Mouse (Mus musculus): ENCODE measurements around the gene Agbl5. TPM values are rescaled to one million over a fixed set of nuclear protein-coding genes. Genes with fewer than 3 reads are reported as not detected.

The Agbl5 gene
- polyA plus RNA-seq, 1 experiment from 2014 or later, result 18.4 TPM

Other genes with a start within 250 kb of the Agbl5 start
- gene Slc35f6, start 240.8 kb upstream of the Agbl5 start, polyA plus RNA-seq (2015; fragmentation: Nextera tagmentation; extraction: Ambion mirVana), result 34.0 and 35.2 TPM in 2 replicates
- 161 and 175 TPM in 2 replicates for gene Cenpa, start 221.9 kb upstream of the Agbl5 start, polyA plus RNA-seq (2015; fragmentation: Nextera tagmentation; extraction: Ambion mirVana)
- gene Dpysl5, start 177.1 kb upstream of the Agbl5 start, polyA plus RNA-seq (2015; fragmentation: Nextera tagmentation; extraction: Ambion mirVana), result 6.8 and 7.2 TPM in 2 replicates
- gene Mapre3, start 74.1 kb upstream of the Agbl5 start, polyA plus RNA-seq (2015; fragmentation: Nextera tagmentation; extraction: Ambion mirVana), result 15.1 and 20.0 TPM in 2 replicates
- gene Tmem214, start 20.7 kb upstream of the Agbl5 start, polyA plus RNA-seq (2015; fragmentation: Nextera tagmentation; extraction: Ambion mirVana), result 85.7 and 93.7 TPM in 2 replicates
- 434 and 465 TPM in 2 replicates for gene Ost4, start 19.1 kb downstream of the Agbl5 start, polyA plus RNA-seq (2015; fragmentation: Nextera tagmentation; extraction: Ambion mirVana)
- 245 and 257 TPM in 2 replicates for gene Emilin1, start 24.7 kb downstream of the Agbl5 start, polyA plus RNA-seq (2015; fragmentation: Nextera tagmentation; extraction: Ambion mirVana)
- 28.8 and 31.8 TPM in 2 replicates for gene Khk, start 32.7 kb downstream of the Agbl5 start, polyA plus RNA-seq (2015; fragmentation: Nextera tagmentation; extraction: Ambion mirVana)
- gene Cgref1, start 56.9 kb downstream of the Agbl5 start, polyA plus RNA-seq (2015; fragmentation: Nextera tagmentation; extraction: Ambion mirVana), result 12.3 and 14.3 TPM in 2 replicates
- gene Preb, start 71.7 kb downstream of the Agbl5 start, polyA plus RNA-seq (2015; fragmentation: Nextera tagmentation; extraction: Ambion mirVana), result 131 and 154 TPM in 2 replicates
- gene Tcf23, start 80.0 kb downstream of the Agbl5 start, polyA plus RNA-seq (2015; fragmentation: Nextera tagmentation; extraction: Ambion mirVana), result 0.99 and 1.1 TPM in 2 replicates
- 163 and 167 TPM in 2 replicates for gene Atraid, start 159.6 kb downstream of the Agbl5 start, polyA plus RNA-seq (2015; fragmentation: Nextera tagmentation; extraction: Ambion mirVana)
- gene Slc5a6, start 160.2 kb downstream of the Agbl5 start, polyA plus RNA-seq (2015; fragmentation: Nextera tagmentation; extraction: Ambion mirVana), result 9.5 and 10.3 TPM in 2 replicates
- 26.0 and 26.8 TPM in 2 replicates for gene Cad, start 166.1 kb downstream of the Agbl5 start, polyA plus RNA-seq (2015; fragmentation: Nextera tagmentation; extraction: Ambion mirVana)
- gene Dnajc5g, start 217.6 kb downstream of the Agbl5 start, polyA plus RNA-seq (2015; fragmentation: Nextera tagmentation; extraction: Ambion mirVana), result not detected in 2 replicates
- 0.25 and 0.30 TPM in 2 replicates for gene Slc30a3, start 219.5 kb downstream of the Agbl5 start, polyA plus RNA-seq (2015; fragmentation: Nextera tagmentation; extraction: Ambion mirVana)
- 5.9 TPM in 1 of 2 replicates, not detected in the other for gene Trim54, start 228.0 kb downstream of the Agbl5 start, polyA plus RNA-seq (2015; fragmentation: Nextera tagmentation; extraction: Ambion mirVana)

Measured in stomach, embryonic 16.5 days (tissue).